Mouse (Mus musculus) megakaryocyte, embryonic 14.5 days (primary cell): ENCODE results near the gene AC161166.1. TPM values are rescaled to one million over a fixed set of nuclear protein-coding genes. Genes with fewer than 3 reads are reported as not detected.
A peak's percentile ranks its signal among the peaks of the same experiment; 100 is the strongest.

ENCODE experiments used
- H3K27me3 ChIP-seq: replicated peaks from 2 replicates; pipeline ENCODE3; 2012; ENCODE audit warnings: inconsistent platforms
- H3K36me3 ChIP-seq: replicated peaks from 2 replicates; pipeline ENCODE3; 2012; ENCODE audit warnings: low read length, inconsistent platforms, mixed read lengths
- H3K4me1 ChIP-seq: 2 replicates; pipeline ENCODE4 v1.6.1; 2012; ENCODE audit warnings: inconsistent platforms
- H3K4me3 ChIP-seq: replicated peaks from 2 replicates; pipeline ENCODE3; 2012; ENCODE audit warnings: moderate library complexity, mild to moderate bottlenecking, inconsistent platforms
- H3K9me3 ChIP-seq: 2 replicates; pipeline ENCODE4 v1.6.1; 2012; ENCODE audit warnings: inconsistent platforms
- FLI1 ChIP-seq: IDR thresholded peaks from 2 replicates; pipeline ENCODE4 v1.6.1; 2012; ENCODE audit warnings: low read length, inconsistent platforms, mixed read lengths
- GATA1 ChIP-seq: IDR thresholded peaks from 3 replicates; pipeline ENCODE4 v1.6.1; 2012; ENCODE audit warnings: mixed read lengths, low read length, inconsistent platforms, borderline replicate concordance
- polyA plus RNA-seq: library from polyadenylated mRNA; stranded (reverse); fragments of >175 nt; gene quantifications from 2 replicates; pipeline ENCODE4 v1.2.3, GENCODE M21; 2012; ENCODE audit warnings: low replicate concordance; ENCODE audit not compliant: insufficient read depth

Gene AC161166.1
- not detected in 2 replicates for polyA plus RNA-seq

DNA sequence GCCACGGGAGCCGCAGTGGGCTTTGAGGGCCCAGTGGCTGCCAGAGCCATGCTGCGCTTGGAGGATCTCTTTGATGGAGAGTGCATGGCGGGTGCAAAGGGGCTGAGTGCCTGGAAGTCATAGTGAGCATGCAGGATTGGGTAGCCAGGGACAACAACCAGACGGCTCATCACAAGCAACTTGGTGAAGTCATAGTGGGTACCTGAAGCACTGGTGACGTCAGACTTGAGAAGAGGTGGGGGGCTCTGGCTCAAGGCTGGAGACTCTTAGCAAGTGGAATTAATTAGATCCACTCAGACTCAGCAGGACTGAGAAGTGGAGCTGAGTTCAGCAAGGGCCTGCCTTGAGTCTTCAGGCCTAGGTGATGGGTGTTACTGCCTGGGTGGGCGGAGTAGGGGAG is at the start of gene AC161166.1:
Gene AC161166.1 (minus strand): TSS at position 101 of the 400 bp plus-strand sequence.
- H3K4me1 ChIP-seq, result peaks cover 25% of the 10 kb centered on the region
- TF ChIP-seq GATA1, result no peak
- TF ChIP-seq FLI1, result no peak
- peaks cover 21% of the 10 kb centered on the region for H3K27me3 ChIP-seq
- no peak within 1 kb of the TSS for H3K4me3 ChIP-seq
- H3K9me3 ChIP-seq, result no peaks in the 10 kb centered on the region
- no peaks in the 10 kb centered on the region for H3K36me3 ChIP-seq

DNA sequence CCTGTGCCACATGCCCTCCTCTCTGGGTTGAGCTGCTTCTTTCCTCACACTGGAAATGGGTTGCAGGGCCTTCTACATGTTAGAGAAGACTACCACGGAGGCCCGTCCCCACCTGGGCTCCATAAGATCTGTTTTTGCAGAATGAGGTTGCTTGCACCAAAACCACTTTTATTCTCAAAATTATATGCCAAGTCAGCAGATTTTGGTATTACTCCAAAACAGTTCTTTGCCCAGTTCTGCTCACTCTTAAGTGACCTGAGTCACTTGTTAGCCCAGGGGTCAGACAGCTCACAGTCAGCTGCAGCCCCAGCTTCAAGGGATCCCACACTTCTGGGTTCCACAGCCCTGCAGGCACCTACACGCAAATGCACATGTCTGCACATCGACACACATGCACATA is 49.2 kb upstream of the AC161166.1 start:
- no peak for TF ChIP-seq GATA1
- no peak for TF ChIP-seq FLI1
- Histone ChIP-seq H3K27me3 (no peaks in the 10 kb centered on the region), H3K4me1 (peaks cover 10% of the 10 kb centered on the region; the same call in 1 of the 2 replicates), H3K9me3 (no peaks in the 10 kb centered on the region), H3K36me3 (peaks cover 80% of the 10 kb centered on the region), H3K4me3 (no peak overlapping the region)

DNA sequence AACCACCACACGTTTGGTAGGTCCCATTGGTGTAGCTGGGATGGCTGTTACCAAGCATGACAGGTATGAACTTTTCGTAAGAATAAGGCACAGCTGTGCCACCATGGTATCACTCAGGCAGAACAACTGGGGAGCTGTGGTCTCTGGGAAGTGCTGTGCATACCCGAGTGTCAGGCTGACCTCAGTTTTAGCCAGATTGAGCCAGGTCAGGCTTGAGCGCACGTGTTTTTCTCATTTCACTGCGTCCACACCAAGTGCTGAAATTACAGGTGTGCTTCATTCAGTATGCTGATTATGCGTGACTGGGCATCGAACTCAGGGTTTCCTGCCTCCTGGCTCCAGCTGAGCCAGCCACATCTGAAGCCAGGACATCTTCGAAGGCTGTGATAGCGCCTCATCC is 43.5 kb upstream of the AC161166.1 start:
- TF ChIP-seq FLI1, result no peak
- no peak for TF ChIP-seq GATA1
- H3K4me1 ChIP-seq, result peaks cover 3% of the 10 kb centered on the region; the same call in 1 of the 2 replicates
- H3K36me3 ChIP-seq, result peaks cover 83% of the 10 kb centered on the region
- no peaks in the 10 kb centered on the region for H3K27me3 ChIP-seq
- no peaks in the 10 kb centered on the region for H3K9me3 ChIP-seq
- no peak overlapping the region for H3K4me3 ChIP-seq

DNA sequence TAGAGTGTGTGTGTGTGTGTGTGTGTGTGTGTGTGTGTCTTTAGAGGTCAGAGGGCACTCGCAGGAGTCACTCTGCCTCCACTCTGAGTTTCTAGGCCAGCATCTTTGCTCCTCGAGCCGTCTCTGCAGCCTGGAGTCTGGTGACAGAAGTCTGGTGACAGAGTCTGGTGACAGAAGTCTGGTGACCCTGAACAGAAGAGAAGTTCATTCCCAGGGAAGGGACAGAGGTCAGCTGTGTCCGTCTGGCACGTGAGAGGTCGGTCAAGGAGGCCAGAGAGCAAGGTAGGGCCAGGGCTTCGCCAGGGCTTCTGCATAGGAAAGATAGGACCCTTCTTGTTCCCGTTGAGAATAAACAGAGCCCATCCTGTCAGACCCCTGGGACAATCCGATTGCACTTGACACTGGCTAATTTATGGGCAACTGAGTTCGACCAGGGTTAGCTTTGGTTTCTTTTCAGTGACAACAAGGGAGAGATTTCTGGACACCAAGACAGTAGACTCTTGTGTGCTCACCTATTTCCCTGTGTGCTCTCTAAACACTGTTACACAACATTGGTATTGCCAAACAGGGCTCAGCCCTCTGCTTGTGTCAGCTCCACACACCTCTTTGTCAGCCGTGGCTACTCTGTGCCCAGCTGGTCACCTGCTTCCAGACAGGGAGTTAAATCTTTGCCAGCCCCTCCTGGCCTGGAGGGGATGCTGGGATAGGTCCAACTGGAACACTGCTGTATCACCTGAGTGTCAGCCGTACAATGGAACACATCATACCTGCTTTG is 39.9 kb upstream of the AC161166.1 start:
- H3K9me3 ChIP-seq, result no peaks in the 10 kb centered on the region
- H3K36me3 ChIP-seq, result peaks cover 80% of the 10 kb centered on the region
- H3K4me1 ChIP-seq, result peaks cover 11% of the 10 kb centered on the region
- TF ChIP-seq FLI1 (no peak), GATA1 (no peak)
- no peak overlapping the region for H3K4me3 ChIP-seq
- no peaks in the 10 kb centered on the region for H3K27me3 ChIP-seq

DNA sequence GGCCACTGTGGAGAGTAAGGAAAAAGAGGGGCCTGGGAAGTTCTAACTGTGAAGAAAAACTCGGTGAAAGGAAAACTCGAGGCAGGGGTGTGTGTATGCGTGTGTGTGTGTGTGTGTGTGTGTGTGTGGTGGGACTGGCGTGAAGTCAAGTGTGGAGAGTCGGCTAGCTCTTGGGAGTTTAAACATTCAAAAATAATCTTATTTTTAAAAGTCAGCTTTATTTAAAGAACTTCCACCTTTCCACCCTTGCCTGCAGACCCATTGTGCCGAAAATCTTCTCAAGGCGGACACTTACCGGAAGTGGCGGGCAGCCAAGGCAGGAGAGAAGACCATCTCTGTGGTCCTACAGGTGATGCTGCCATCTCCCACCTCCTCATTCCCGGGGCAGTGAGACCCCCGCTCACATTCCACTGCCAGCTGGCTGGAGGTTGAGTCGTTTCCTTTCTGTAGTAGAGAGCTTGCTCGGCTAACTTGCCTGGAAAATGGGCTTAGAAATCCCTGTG is 35.3 kb upstream of the AC161166.1 start:
- H3K36me3 ChIP-seq, result peaks cover 43% of the 10 kb centered on the region
- H3K27me3 ChIP-seq, result no peaks in the 10 kb centered on the region
- peak overlapping the region; percentile 99 for H3K4me3 ChIP-seq
- H3K4me1 ChIP-seq, result peaks cover 20% of the 10 kb centered on the region
- H3K9me3 ChIP-seq, result peaks cover 4% of the 10 kb centered on the region; the same call in 1 of the 2 replicates
- TF ChIP-seq GATA1 (no peak), FLI1 (no peak)

DNA sequence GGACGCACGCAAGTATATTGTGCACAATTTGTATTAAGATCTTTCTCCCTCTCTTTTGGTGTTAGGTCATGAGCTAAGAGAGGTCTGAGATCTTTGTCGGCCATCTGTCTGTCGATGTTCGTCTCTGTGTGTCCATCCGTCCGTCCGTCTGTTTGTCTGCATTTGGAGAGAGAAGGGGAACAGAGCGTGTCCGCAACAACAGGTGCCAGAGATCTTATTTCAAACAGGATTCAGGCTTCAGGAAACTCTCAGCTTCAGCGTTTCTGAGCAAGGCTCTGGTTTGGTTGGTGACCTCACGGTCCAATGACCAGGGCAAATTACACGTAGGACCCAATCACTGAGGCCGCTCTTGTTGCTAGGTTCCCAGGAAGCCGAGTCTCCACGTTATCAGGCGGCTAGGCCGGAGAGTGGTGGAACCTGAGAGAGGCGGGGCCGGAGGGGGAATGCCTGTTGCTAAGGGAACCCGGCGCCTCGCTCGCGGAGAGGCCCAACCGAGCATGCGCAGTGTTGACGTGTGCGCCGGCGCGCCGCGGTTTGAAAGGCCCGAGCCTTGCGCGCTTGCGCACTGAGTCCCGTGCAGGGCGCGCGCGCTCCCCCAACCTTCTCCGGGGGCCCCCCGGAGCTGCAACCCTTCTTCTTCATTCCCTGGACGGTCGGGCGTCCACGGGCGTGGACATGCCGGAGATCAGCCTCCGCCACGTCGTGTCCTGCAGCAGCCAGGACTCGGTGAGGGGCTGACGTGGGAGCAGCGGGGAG is 34.6 kb upstream of the AC161166.1 start:
- Histone ChIP-seq H3K4me3 (peak overlapping the region; percentile 99), H3K27me3 (peaks cover 4% of the 10 kb centered on the region), H3K36me3 (peaks cover 35% of the 10 kb centered on the region), H3K4me1 (peaks cover 20% of the 10 kb centered on the region), H3K9me3 (peaks cover 4% of the 10 kb centered on the region; the same call in 1 of the 2 replicates)
- TF ChIP-seq GATA1 (peak; percentile 77; the same call in 2 of the 3 replicates), FLI1 (no peak)

DNA sequence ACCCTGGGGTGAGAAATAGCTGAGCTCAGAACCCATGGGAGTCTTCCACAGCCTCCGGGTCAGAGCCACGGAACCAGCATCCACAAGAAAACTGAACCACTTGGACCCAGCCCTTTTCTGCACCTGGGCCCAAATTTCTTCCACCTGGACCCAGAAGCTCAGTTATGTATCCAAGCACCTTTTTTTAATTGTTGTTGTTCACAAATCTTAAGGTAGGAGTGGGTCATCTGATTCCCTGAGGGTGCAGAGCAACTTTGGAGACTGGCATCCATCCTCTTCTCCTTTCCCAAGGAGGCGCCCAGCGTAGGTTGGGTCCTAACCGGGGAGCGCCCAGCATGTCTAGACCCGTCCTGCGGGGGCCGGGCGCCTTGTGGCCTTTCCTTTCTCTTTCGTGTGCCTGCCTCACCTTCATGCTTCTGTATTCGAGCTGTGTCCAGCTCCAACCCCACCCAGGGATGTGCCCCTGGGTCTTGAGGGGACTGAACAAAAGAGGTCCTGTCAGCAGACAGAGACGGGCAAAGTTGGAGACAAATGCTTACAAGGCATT is 33.9 kb upstream of the AC161166.1 start, which contains the start of the genes Pinlyp and Xrcc1:
Gene Pinlyp (minus strand): TSS at position 51 of the 547 bp plus-strand sequence.
Gene Xrcc1 (plus strand): TSS at position 222 of the 547 bp plus-strand sequence.
- no peak for TF ChIP-seq GATA1
- no peak for TF ChIP-seq FLI1
- peaks cover 4% of the 10 kb centered on the region; the same call in 1 of the 2 replicates for H3K9me3 ChIP-seq
- peaks cover 8% of the 10 kb centered on the region for H3K27me3 ChIP-seq
- H3K4me1 ChIP-seq, result peaks cover 20% of the 10 kb centered on the region
- H3K4me3 ChIP-seq, result peak within 1 kb of the TSS; percentile 99
- H3K36me3 ChIP-seq, result peaks cover 29% of the 10 kb centered on the region

DNA sequence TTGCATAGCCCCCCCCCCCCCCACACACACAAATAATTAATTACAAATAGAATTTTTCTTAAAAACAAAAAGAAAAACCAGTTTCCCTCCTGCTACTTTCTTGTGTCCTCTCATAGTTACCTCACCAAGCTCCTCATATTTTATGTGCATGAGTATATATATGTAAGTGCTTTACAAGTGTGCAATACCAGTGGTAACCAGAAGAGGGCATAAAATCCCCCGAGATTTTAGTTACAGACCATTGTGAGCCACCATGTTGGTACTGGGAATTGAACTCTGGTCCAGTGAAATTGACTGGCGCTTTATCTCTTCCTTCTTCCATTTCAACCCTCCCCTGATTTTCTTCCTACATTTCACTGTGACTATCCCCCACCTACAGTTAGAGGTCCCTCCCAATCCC is 32.3 kb upstream of the AC161166.1 start:
- Histone ChIP-seq H3K36me3 (peaks cover 13% of the 10 kb centered on the region), H3K4me1 (peaks cover 20% of the 10 kb centered on the region), H3K9me3 (peaks cover 4% of the 10 kb centered on the region; the same call in 1 of the 2 replicates), H3K4me3 (no peak overlapping the region), H3K27me3 (peaks cover 10% of the 10 kb centered on the region)
- no peak for TF ChIP-seq FLI1
- TF ChIP-seq GATA1, result no peak

DNA sequence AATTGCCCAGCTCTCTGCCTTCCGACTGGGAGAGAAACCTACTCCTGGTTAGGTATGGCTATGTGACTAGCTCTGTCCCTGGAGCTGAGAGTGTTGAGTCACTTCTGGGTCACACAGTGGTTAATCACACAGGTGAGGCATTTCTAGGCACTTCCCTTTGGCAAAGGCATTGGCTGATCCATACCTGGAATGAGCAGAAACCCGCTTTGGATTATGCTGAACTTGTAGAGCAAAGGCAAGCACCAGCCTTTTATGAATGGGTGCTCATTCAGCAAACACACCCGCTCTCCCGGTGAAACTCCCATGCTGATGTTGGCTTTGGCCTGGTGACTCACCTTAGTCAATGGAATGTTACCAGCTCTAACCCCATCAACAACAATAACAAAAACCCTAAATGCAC is 27.4 kb upstream of the AC161166.1 start:
- H3K4me3 ChIP-seq, result no peak overlapping the region
- TF ChIP-seq FLI1, result no peak
- TF ChIP-seq GATA1, result no peak
- peaks cover 7% of the 10 kb centered on the region for H3K4me1 ChIP-seq
- H3K36me3 ChIP-seq, result peaks cover 18% of the 10 kb centered on the region
- H3K27me3 ChIP-seq, result peaks cover 12% of the 10 kb centered on the region
- peaks cover 2% of the 10 kb centered on the region; the same call in 1 of the 2 replicates for H3K9me3 ChIP-seq
